Mouse (Mus musculus) cerebellum, postnatal 14 days (tissue): ENCODE measurements at regions not wholly inside any gene's neighbourhood (a gene's known extent, or its start where the extent isn't known, plus 50 kb on each side); places are given as distances from the start of the nearest gene placed in this dataset.

ENCODE experiments used
- DNase-seq, 2 experiments: peaks; one replicate each; pipeline ENCODE4 v3.0.0; 2021; ENCODE audit warnings: mixed read lengths in 2 of 2

- DNase-seq, result no peak
Measured at GRCm38 (mm10) chr17:67503125-67503878, 129.2 kb downstream of the Lrrc30 start.

GRCm38 (mm10) chr17:67502628-67503027 is 129.9 kb downstream of the Lrrc30 start:
- DNase-seq, result no peak

- peak in 1 of 2 experiments; percentile 15 for DNase-seq
Measured at GRCm38 (mm10) chr17:67499783-67500641, 132.5 kb downstream of the Lrrc30 start.

GRCm38 (mm10) chr17:67497380-67497779 is 135.1 kb downstream of the Lrrc30 start:
- no peak for DNase-seq

- no peak for DNase-seq
Measured at GRCm38 (mm10) chr17:67480463-67480862, 126.2 kb upstream of the Ptprm start.

- peak; percentile 69 to 76 for DNase-seq
Measured at GRCm38 (mm10) chr17:67473137-67473536, 118.9 kb upstream of the Ptprm start.

- no peak for DNase-seq
Measured at GRCm38 (mm10) chr17:67458851-67459421, 104.7 kb upstream of the Ptprm start.

- DNase-seq, result no peak
Measured at GRCm38 (mm10) chr17:67451966-67452365, 97.7 kb upstream of the Ptprm start.

- DNase-seq, result no peak
Measured at GRCm38 (mm10) chr17:67451081-67451480, 96.8 kb upstream of the Ptprm start.

- no peak for DNase-seq
Measured at GRCm38 (mm10) chr17:67450021-67450420, 95.8 kb upstream of the Ptprm start.

GRCm38 (mm10) chr17:67445986-67446385 is 91.7 kb upstream of the Ptprm start:
- no peak for DNase-seq

GRCm38 (mm10) chr17:67440961-67441360 is 86.7 kb upstream of the Ptprm start:
- DNase-seq, result no peak

- no peak for DNase-seq
Measured at GRCm38 (mm10) chr17:67419956-67420711, 65.9 kb upstream of the Ptprm start.

- no peak for DNase-seq
Measured at GRCm38 (mm10) chr17:67412546-67413250, 58.4 kb upstream of the Ptprm start.

- DNase-seq, result no peak
Measured at GRCm38 (mm10) chr17:67409911-67410310, 55.7 kb upstream of the Ptprm start.

GRCm38 (mm10) chr17:67405934-67406333 is 51.7 kb upstream of the Ptprm start:
- no peak for DNase-seq
